In genomic region chrX:141884336-141885048, GRCm38 (mm10) we compare ENCODE assay signal across 20 mouse cellular contexts. TPM values are rescaled to one million over a fixed set of nuclear protein-coding genes. Genes with fewer than 3 reads are reported as not detected.
"Had no signal": no experiment of that assay in that cellular context is flagged by ENCODE, and none has a peak within 500 bp of the region (broad histone marks: within the 10 kb centered on the region; RNA-seq: fewer than 3 reads in every experiment).

No protein-coding gene starts in this region.

- H3K9me3 ChIP-seq: intestine, embryonic 15.5 days; limb, embryonic 10.5 days; liver, embryonic 15.5 days; midbrain, embryonic 10.5 days; neural tube, embryonic 15.5 days had no signal

- DNase-seq: kidney, adult 9 months; lung, adult 2 months; lung, postnatal 36 days; right cerebral cortex, adult 18-20 months; right cerebral cortex, postnatal 25 days; thymus, postnatal 36 days had no signal

- H3K4me3 ChIP-seq: intestine, embryonic 15.5 days; left cerebral cortex, adult 2 months; limb, embryonic 10.5 days; liver, embryonic 15.5 days; midbrain, embryonic 10.5 days; neural tube, embryonic 15.5 days had no signal

- H3K9ac ChIP-seq: intestine, embryonic 15.5 days; liver, embryonic 15.5 days; neural tube, embryonic 15.5 days had no signal

- H3K27ac ChIP-seq: intestine, embryonic 15.5 days; left cerebral cortex, adult 2 months; limb, embryonic 10.5 days; liver, embryonic 15.5 days; midbrain, embryonic 10.5 days; neural tube, embryonic 15.5 days had no signal

- H3K27me3 ChIP-seq: intestine, embryonic 15.5 days; liver, embryonic 15.5 days had no signal

- H3K4me1 ChIP-seq: intestine, embryonic 15.5 days; limb, embryonic 10.5 days; liver, embryonic 15.5 days; midbrain, embryonic 10.5 days; neural tube, embryonic 15.5 days had no signal

- H3K4me2 ChIP-seq: intestine, embryonic 15.5 days; liver, embryonic 11.5 days; liver, embryonic 15.5 days; neural tube, embryonic 15.5 days had no signal

- ATAC-seq: intestine, embryonic 15.5 days; lung, postnatal 0 days; midbrain, embryonic 16.5 days had no signal

- H3K36me3 ChIP-seq: intestine, embryonic 15.5 days; limb, embryonic 10.5 days; liver, embryonic 15.5 days; midbrain, embryonic 10.5 days; neural tube, embryonic 15.5 days had no signal

RNA-seq across cellular contexts. Expression of gene Gm15294, which starts 9.5 kb away (rescaled TPM):
- polyA plus RNA-seq: intestine, embryonic 15.5 days; large intestine, adult 2 months; limb, embryonic 10.5 days; limb, embryonic 14.5 days; liver, embryonic 11.5 days; liver, embryonic 15.5 days; lung, adult 2 months; lung, postnatal 0 days; midbrain, embryonic 16.5 days; neural tube, embryonic 15.5 days; small intestine, adult 2 months; stomach, embryonic 16.5 days; thymus, postnatal 0 days had no signal
